Mouse (Mus musculus) liver, embryonic 14 days (tissue): ENCODE data around the gene Eif3l. TPM values are rescaled to one million over a fixed set of nuclear protein-coding genes. Genes with fewer than 3 reads are reported as not detected.

Experiments
- polyA plus RNA-seq: library from polyadenylated mRNA; depleted of rRNA; stranded (reverse); fragments of >200 nt; gene quantifications from 2 replicates; pipeline ENCODE4 v1.2.3, GENCODE M21; 2012; rRNA removed

Eif3l gene
- polyA plus RNA-seq, result 93.1 and 113 TPM in 2 replicates

GRCm38 (mm10) chr15:79074913-79075532 lies at the start of gene Eif3l:
Gene Eif3l (plus strand): TSS chr15:79075179.

DNA sequence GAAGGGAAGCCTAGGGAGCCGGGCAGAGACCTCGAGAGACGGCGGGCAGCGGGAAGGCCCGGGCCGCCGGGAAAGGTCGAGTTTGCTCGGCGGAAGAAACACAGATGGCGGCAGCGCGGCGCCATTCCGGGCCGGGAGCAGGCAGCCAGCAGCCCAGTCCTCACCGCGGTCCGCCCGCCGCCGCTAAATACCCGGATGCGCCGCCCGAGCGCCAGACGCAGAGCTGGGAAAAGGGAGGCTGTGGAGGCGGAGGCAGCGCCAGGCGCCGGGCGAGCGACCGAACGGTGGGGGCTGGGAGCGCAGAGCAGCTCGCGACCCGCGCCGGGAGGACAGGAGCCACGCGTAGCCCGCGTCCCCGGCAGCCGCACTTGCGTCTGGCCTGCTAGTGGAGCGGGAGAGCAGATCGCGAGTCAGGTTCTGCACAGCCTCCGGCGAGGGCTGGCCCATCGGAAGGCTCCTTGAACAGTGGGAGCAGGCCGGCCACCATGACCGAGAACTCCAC lies 46.7 kb upstream of the Eif3l start, which contains the start of gene H1f0:
Gene H1f0 (plus strand): TSS at position 214 of the 502 bp plus-strand sequence.

DNA sequence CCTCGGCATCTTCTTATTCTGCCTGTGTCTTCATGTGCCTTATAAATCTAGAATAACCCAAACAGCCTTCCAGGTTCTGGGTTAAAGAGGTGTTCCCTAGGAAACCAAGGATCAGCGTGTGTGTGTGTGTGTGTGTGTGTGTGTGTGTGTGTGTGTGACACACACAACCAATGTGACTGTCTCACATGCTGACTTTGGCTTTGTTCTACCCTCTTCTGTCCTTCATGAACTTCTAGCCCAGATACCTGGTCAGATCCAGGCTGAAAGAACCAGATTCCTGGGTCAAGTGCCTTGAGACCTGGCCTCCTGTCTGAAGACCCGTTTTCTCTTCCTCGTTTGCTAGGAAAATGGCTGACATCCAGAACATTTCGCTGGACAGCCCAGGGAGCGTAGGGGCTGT lies 33.4 kb upstream of the Eif3l start, which contains the start of gene Galr3:
Gene Galr3 (plus strand): TSS at position 301 of the 400 bp plus-strand sequence.

DNA sequence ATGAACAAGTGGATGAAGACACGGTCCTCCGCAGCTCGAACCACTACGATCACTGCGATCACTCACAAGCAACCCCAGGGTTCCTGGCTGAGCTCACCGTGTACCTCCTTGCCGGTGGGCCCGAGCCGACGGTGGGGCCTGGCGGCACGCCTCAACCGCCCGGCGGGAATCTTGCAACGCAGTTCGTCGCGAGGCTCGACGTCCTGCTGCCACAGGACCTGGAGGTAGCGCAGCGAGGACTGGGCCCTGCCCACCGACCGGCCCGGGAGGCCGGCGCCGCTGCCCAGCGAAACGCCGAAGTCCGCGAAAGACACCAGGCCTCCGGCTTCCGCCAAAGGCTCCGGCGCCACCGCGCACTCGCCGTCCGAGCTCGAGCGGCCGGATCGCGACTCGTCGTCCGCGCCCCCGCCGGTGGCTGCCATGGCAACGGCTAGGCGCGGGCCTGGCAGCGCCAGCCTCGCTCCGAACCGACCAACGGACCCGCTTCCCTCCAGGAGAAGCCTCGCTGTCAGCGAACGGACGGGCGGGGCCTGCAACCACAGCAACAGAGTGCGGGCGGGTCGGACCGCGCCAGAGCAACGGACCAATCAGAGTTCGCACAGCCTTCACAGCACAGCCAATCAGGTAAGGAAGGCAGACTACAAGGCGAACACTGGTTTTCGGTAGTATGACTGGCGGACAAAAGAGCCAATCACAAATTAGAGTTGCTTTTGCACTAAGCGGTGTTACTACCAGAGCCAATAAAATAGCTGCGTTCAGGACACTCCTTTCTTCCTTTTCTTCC lies 12.4 kb upstream of the Eif3l start, which contains the start of gene Ankrd54:
Gene Ankrd54 (minus strand): TSS at position 518 of the 784 bp plus-strand sequence.

DNA sequence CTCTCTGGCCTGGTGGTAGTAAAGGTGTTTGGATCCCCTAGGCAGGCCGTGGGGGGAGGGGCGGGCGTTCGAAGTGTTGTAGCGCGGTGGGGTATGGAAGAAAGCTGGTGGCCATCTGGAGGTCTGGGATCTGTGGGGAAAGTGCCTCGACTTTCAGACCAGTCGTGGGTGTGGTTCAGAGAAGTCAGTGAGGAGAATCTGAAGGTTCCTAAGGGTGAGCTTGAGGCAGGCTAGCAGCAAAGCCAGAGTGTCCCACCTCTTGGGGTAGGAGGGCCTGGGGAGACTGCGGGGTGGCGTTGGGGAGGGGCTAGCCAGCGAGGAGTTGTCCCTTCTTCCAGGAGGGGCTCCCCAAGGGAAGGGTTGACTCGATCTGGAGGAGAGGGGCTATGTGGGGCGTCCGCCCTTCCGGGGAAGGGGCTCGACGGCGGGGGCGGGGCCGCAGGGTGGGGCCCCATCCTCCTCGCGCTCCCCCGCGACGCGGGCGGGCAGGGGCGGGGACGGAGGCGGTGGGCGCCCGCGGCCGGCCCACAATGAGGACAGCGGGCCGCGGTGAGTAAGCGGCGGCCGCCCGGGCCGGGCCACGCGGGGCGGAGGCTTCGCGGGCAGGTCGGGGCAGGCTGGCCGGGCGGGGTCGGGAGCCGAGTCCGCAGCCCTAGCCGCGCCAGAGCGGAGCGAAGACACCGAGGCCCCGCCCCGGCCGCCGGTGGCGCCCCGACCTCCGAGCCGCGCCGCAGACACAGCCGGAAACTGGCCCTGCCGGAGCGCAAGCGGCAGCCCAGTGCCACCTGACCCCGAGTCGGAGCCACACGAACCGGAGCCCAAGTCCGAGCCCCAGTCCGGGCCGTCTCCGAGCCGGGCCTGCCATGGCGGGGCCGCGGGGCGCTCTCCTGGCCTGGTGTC lies 33.7 kb downstream of the Eif3l start, which contains the start of gene Micall1:
Gene Micall1 (plus strand): TSS at position 478 of the 900 bp plus-strand sequence.

GRCm38 (mm10) chr15:79140866-79141565 lies 66.0 kb downstream of the Eif3l start, which contains the start of the genes Polr2f and 1700088E04Rik:
Gene Polr2f (plus strand): TSS chr15:79141009.
Gene 1700088E04Rik (minus strand): TSS chr15:79141253.

Other genes starting within 250 kb of the Eif3l start
- 6.2 and 7.9 TPM in 2 replicates for gene Cdc42ep1, start 232.6 kb upstream of the Eif3l start, polyA plus RNA-seq
- gene Lgals2, start 219.7 kb upstream of the Eif3l start, polyA plus RNA-seq, result 8.4 TPM in 2 replicates
- gene Gga1, start 198.0 kb upstream of the Eif3l start, polyA plus RNA-seq, result 15.0 and 16.5 TPM in 2 replicates
- gene Gm49510, start 175.5 kb upstream of the Eif3l start, polyA plus RNA-seq, result 0.02 TPM in 1 of 2 replicates, not detected in the other
- gene Sh3bp1, start 175.4 kb upstream of the Eif3l start, polyA plus RNA-seq, result 19.5 and 23.1 TPM in 2 replicates
- gene Pdxp, start 161.3 kb upstream of the Eif3l start, polyA plus RNA-seq, result 7.9 and 9.4 TPM in 2 replicates
- gene Lgals1, start 148.5 kb upstream of the Eif3l start, polyA plus RNA-seq, result 463 and 475 TPM in 2 replicates
- 14.5 and 16.3 TPM in 2 replicates for gene Nol12, start 140.2 kb upstream of the Eif3l start, polyA plus RNA-seq
- gene Triobp, start 127.5 kb upstream of the Eif3l start, polyA plus RNA-seq, result 18.0 and 18.1 TPM in 2 replicates
- 61.4 and 66.7 TPM in 2 replicates for gene H1f0, start 46.7 kb upstream of the Eif3l start, polyA plus RNA-seq
- 0.19 and 0.29 TPM in 2 replicates for gene Galr3, start 33.3 kb upstream of the Eif3l start, polyA plus RNA-seq
- gene Ankrd54, start 12.3 kb upstream of the Eif3l start, polyA plus RNA-seq, result 33.1 and 40.3 TPM in 2 replicates
- gene Micall1, start 33.7 kb downstream of the Eif3l start, polyA plus RNA-seq, result 1.4 and 1.6 TPM in 2 replicates
- gene Polr2f, start 65.8 kb downstream of the Eif3l start, polyA plus RNA-seq, result 120 and 139 TPM in 2 replicates
- 0.21 and 0.23 TPM in 2 replicates for gene 1700088E04Rik, start 66.1 kb downstream of the Eif3l start, polyA plus RNA-seq
- gene Sox10, start 90.1 kb downstream of the Eif3l start, polyA plus RNA-seq, result 0.09 and 0.12 TPM in 2 replicates
- gene Pick1, start 154.0 kb downstream of the Eif3l start, polyA plus RNA-seq, result 11.5 and 12.3 TPM in 2 replicates
- gene Gm49486, start 154.2 kb downstream of the Eif3l start, polyA plus RNA-seq, result 0.03 TPM in 1 of 2 replicates, not detected in the other
- not detected in 2 replicates for gene Slc16a8, start 179.6 kb downstream of the Eif3l start, polyA plus RNA-seq
- 3.3 and 3.4 TPM in 2 replicates for gene Baiap2l2, start 210.4 kb downstream of the Eif3l start, polyA plus RNA-seq